ENCODE assay signal across 13 mouse cellular contexts in genomic region chr3:27516536-27516935, GRCm38 (mm10).
DNase-seq lines count a peak whose midpoint lies in the region; ATAC-seq and TF ChIP-seq lines count a peak whose summit lies in the region.
"Had no signal": no experiment of that assay in that cellular context is flagged by ENCODE, and none has a peak within 500 bp of the region (broad histone marks: within the 10 kb centered on the region; RNA-seq: fewer than 3 reads in every experiment).

No protein-coding gene starts in this region.

- peaks cover 4% of the 10 kb centered on the region for H3K79me2 ChIP-seq in C2C12 (ENCODE audit: control insufficient read depth, insufficient read depth)

- no peak overlapping the region for H3K9ac ChIP-seq in embryonic facial prominence, embryonic 15.5 days
- H3K9ac ChIP-seq in kidney, postnatal 0 days (ENCODE audit: low read depth, low read length): no peak overlapping the region
- H3K9ac ChIP-seq: embryonic facial prominence, embryonic 12.5 days; forebrain, embryonic 12.5 days; heart, embryonic 13.5 days; hindbrain, embryonic 13.5 days had no signal

- 0 out of 2 replicates have a peak, but pooled peaks cover 4% of the 10 kb centered on the region for H3K36me3 ChIP-seq in embryonic facial prominence, embryonic 15.5 days
- H3K36me3 ChIP-seq in embryonic facial prominence, embryonic 10.5 days (replicated peaks): no peaks in the 10 kb centered on the region; the same call in 1 of the 2 replicates
- 0 out of 2 replicates have a peak, but pooled peaks cover 8% of the 10 kb centered on the region for H3K36me3 ChIP-seq in kidney, postnatal 0 days (ENCODE audit: insufficient read depth, low read length)
- H3K36me3 ChIP-seq in C2C12 (ENCODE audit: control insufficient read depth, insufficient read depth): peaks cover 14% of the 10 kb centered on the region
- H3K36me3 ChIP-seq: forebrain, embryonic 12.5 days; hindbrain, embryonic 13.5 days had no signal

- no peak overlapping the region for H3K4me3 ChIP-seq in embryonic facial prominence, embryonic 15.5 days (replicated peaks)
- no peak overlapping the region for H3K4me3 ChIP-seq in embryonic facial prominence, embryonic 10.5 days
- no peak overlapping the region for H3K4me3 ChIP-seq in kidney, postnatal 0 days (replicated peaks; ENCODE audit: low read depth, low read length)
- no peak overlapping the region for H3K4me3 ChIP-seq in C2C12 (ENCODE audit: insufficient read depth, poor library complexity, severe bottlenecking)
- H3K4me3 ChIP-seq: embryonic facial prominence, embryonic 12.5 days; forebrain, embryonic 12.5 days; heart, embryonic 13.5 days; hindbrain, embryonic 13.5 days had no signal

- peaks cover 10% of the 10 kb centered on the region for H3K4me1 ChIP-seq in embryonic facial prominence, embryonic 15.5 days
- H3K4me1 ChIP-seq in embryonic facial prominence, embryonic 10.5 days: peaks cover 10% of the 10 kb centered on the region; the same call in 1 of the 2 replicates
- no peaks in the 10 kb centered on the region for H3K4me1 ChIP-seq in kidney, postnatal 0 days (replicated peaks; ENCODE audit: insufficient read depth, low read length)
- H3K4me1 ChIP-seq: forebrain, embryonic 12.5 days; hindbrain, embryonic 13.5 days had no signal

- H3K79me3 ChIP-seq in C2C12 (ENCODE audit: low read depth): peaks cover 2% of the 10 kb centered on the region

- 31% methylated on average over 5 of the region's 5 CpGs for WGBS in embryonic facial prominence, embryonic 15.5 days
- 47% methylated on average over 5 of the region's 5 CpGs for WGBS in embryonic facial prominence, embryonic 10.5 days
- WGBS in kidney, postnatal 0 days: 39% methylated on average over 5 of the region's 5 CpGs

- no peak overlapping the region for H3K4me2 ChIP-seq in embryonic facial prominence, embryonic 15.5 days (replicated peaks)
- H3K4me2 ChIP-seq in kidney, postnatal 0 days (ENCODE audit: low read length): no peak overlapping the region
- H3K4me2 ChIP-seq: embryonic facial prominence, embryonic 12.5 days; forebrain, embryonic 12.5 days; heart, embryonic 13.5 days; hindbrain, embryonic 13.5 days had no signal

- H3ac ChIP-seq in C2C12 (ENCODE audit: control insufficient read depth, insufficient read length, low read depth): no peak overlapping the region

- TF ChIP-seq CTCF in kidney, postnatal 0 days (IDR thresholded peaks at IDR 0.05; ENCODE audit: low read depth): peak; percentile 46; the same call in 1 of the 2 replicates
- no peak for TF ChIP-seq CTCF in C2C12 (IDR thresholded peaks at IDR 0.05; ENCODE audit: control insufficient read depth, insufficient read depth, insufficient read length)

- H3K27me3 ChIP-seq in embryonic facial prominence, embryonic 15.5 days: no peaks in the 10 kb centered on the region
- H3K27me3 ChIP-seq in embryonic facial prominence, embryonic 10.5 days (replicated peaks; ENCODE audit: low read depth, poor library complexity, severe bottlenecking): no peaks in the 10 kb centered on the region
- no peaks in the 10 kb centered on the region for H3K27me3 ChIP-seq in kidney, postnatal 0 days (ENCODE audit: insufficient read depth, low read length)
- no peaks in the 10 kb centered on the region for H3K27me3 ChIP-seq in C2C12 (ENCODE audit: control insufficient read depth, insufficient read depth, insufficient read length)
- H3K27me3 ChIP-seq: embryonic facial prominence, embryonic 12.5 days; forebrain, embryonic 12.5 days; heart, embryonic 13.5 days; hindbrain, embryonic 13.5 days had no signal

- peak; percentile 19; the same call in 1 of the 2 replicates for ATAC-seq in embryonic facial prominence, embryonic 15.5 days (ENCODE audit: insufficient number of reproducible peaks, low FRiP score, low TSS enrichment, low read depth)
- ATAC-seq in kidney, postnatal 0 days (replicated peaks; ENCODE audit: low FRiP score, low read depth): 0 out of 2 replicates have a peak, but pooled peaks have one; percentile 27

- no peak for DNase-seq in embryonic facial prominence, embryonic 10.5 days (ENCODE audit: low spot score)
- peak; percentile 14 for DNase-seq in kidney, postnatal 0 days (ENCODE audit: low spot score)
- no peak for DNase-seq in kidney, postnatal 14 days
- peak; percentile 55 to 56 for DNase-seq in kidney, postnatal 25 days
- no peak for DNase-seq in adrenal gland, adult (ENCODE audit: inconsistent age in 2 of 2, low spot score in 1 of 2)
- no peak for DNase-seq in spleen, postnatal 36 days (ENCODE audit: low spot score in 2 of 2)
- DNase-seq: cerebellum, adult 9-10 months had no signal

- H3K9me3 ChIP-seq in embryonic facial prominence, embryonic 15.5 days (replicated peaks): no peaks in the 10 kb centered on the region
- H3K9me3 ChIP-seq in embryonic facial prominence, embryonic 10.5 days: no peaks in the 10 kb centered on the region
- no peaks in the 10 kb centered on the region for H3K9me3 ChIP-seq in kidney, postnatal 0 days (replicated peaks; ENCODE audit: low read length)
- H3K9me3 ChIP-seq: embryonic facial prominence, embryonic 12.5 days; forebrain, embryonic 12.5 days; heart, embryonic 13.5 days; hindbrain, embryonic 13.5 days had no signal

- H3K27ac ChIP-seq in embryonic facial prominence, embryonic 15.5 days (replicated peaks): no peak overlapping the region
- no peak overlapping the region for H3K27ac ChIP-seq in embryonic facial prominence, embryonic 10.5 days (replicated peaks)
- H3K27ac ChIP-seq in kidney, postnatal 0 days: no peak overlapping the region
- H3K27ac ChIP-seq: forebrain, embryonic 12.5 days; heart, embryonic 13.5 days; hindbrain, embryonic 13.5 days had no signal

TF ChIP-seq in C2C12, 6 proteins besides CTCF, POLR2A, EP300 and RAD21:
- peak; percentile 40 for TF ChIP-seq CEBPB (IDR thresholded peaks at IDR 0.05; ENCODE audit: low read depth)
- no peak for TF ChIP-seq MAX (IDR thresholded peaks at IDR 0.05)

Comparison
In these comparisons a context has a peak if more than half of its experiments do, and no peak if none do; other contexts are left out.
1. DNase-seq: peak in kidney, postnatal 0 days (single experiment) and kidney, postnatal 25 days (2 of 2); none in embryonic facial prominence, embryonic 10.5 days (single experiment), kidney, postnatal 14 days (single experiment), adrenal gland, adult (0 of 2) and spleen, postnatal 36 days (0 of 2).